Mouse (Mus musculus): ENCODE data around the gene Dao. TPM values are rescaled to one million over a fixed set of nuclear protein-coding genes. Genes with fewer than 3 reads are reported as not detected.

Gene Dao
- polyA plus RNA-seq, 1 experiment, result 0.06 TPM

DNA sequence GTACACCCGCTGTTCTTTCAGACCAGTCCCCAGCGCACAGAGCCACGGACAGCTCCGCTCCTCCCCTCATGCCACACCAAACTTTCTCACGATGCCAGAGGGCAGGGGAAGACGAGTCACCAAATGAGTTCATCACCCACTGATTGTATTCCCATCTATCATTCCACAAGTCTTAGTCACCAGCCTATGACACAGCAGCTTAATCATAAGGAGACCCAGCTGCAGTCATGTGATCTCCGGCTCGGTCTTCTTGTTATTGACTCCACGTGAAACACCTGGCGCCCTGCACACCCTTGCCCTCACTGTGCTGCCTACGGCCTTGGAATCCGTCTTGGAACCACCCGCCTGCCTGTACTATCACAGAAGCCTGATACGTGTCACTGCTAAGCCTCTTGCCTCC is 38.5 kb upstream of the Dao start:
- TF ChIP-seq CTCF (IDR thresholded peaks at IDR 0.05; ENCODE audit: control insufficient read depth, insufficient read depth, insufficient replicate concordance, low read depth, low read length) (no peak), POLR2A (IDR thresholded peaks at IDR 0.05; ENCODE audit: control insufficient read depth, low read depth, low read length) (no peak)
- Histone ChIP-seq H3K4me3 (ENCODE audit: control insufficient read depth, low read depth, low read length) (no peak overlapping the region), H3K27ac (ENCODE audit: control insufficient read depth, insufficient read depth, low read depth, low read length) (no peak overlapping the region), H3K4me1 (ENCODE audit: control insufficient read depth, insufficient read depth, low read length) (peaks cover 2% of the 10 kb centered on the region; the same call in 1 of the 2 replicates), H3K27me3 (ENCODE audit: control insufficient read depth, insufficient read depth, low read length) (no peaks in the 10 kb centered on the region), H3K36me3 (ENCODE audit: control insufficient read depth, insufficient read depth, low read length) (no peaks in the 10 kb centered on the region)

DNA sequence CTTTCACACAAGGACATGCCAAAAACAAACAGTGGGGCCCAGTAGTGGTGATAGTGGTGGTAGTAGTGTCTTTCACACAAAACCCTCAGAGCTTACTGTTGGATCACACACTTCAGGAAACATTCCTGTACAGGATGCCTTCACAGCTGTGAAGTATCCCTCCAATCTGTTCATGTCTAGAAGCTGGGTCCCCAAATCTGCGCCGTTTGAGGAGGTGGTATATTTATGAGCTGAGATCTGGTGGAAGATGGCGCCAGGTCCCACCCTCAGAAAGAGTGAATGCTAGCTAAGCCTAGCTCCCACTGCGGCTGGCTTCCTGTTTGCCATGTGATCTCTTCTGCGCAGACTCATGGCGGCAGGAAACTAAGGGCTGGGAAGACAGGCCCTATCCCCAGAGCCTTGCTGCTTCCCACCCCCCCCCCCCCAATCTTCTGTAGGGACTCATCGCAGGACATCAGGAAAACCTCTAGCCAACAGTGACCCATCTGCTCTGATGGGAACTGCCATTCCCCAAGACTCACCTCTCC is 37.8 kb upstream of the Dao start:
- H3K27ac ChIP-seq (ENCODE audit: control insufficient read depth, insufficient read depth, low read depth, low read length), result no peak overlapping the region
- no peaks in the 10 kb centered on the region for H3K36me3 ChIP-seq (ENCODE audit: control insufficient read depth, insufficient read depth, low read length)
- no peaks in the 10 kb centered on the region for H3K27me3 ChIP-seq (ENCODE audit: control insufficient read depth, insufficient read depth, low read length)
- peaks cover 2% of the 10 kb centered on the region; the same call in 1 of the 2 replicates for H3K4me1 ChIP-seq (ENCODE audit: control insufficient read depth, insufficient read depth, low read length)
- H3K4me3 ChIP-seq (ENCODE audit: control insufficient read depth, low read depth, low read length), result no peak overlapping the region
- TF ChIP-seq CTCF (IDR thresholded peaks at IDR 0.05; ENCODE audit: control insufficient read depth, insufficient read depth, insufficient replicate concordance, low read depth, low read length) (no peak), POLR2A (IDR thresholded peaks at IDR 0.05; ENCODE audit: control insufficient read depth, low read depth, low read length) (no peak)

DNA sequence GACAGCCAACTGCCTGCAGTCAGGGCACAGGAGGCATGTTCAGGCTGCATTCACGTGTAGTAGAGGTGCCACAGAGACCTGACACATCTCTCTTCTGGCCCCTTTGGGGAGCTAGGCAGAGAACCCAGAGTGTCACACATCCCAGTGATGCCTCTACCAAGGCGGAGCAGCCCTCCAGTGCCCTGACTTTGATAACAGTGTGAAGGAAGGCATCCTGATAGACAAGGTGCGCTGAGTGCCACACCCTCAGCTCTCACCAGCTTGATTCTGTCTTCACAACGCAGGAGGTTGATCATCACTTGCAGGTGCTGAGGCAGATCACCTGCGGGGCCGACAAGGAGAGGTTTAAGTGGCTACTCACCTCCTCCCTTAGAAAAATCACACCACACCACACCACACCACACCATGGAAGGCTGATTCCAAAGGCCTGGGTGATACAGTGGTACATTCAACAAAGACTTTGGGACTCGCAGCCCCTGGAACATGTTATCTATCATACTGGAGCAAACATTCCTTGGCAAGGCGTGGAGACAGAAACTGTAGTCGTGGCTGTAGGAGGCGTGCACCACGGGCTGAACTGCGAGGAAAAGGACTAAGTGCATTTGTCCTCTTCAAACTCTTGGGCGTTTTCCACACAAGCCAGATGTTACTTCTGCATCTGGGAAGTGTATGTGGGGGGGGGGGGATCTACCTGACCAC is 36.9 kb upstream of the Dao start:
- Histone ChIP-seq H3K4me3 (ENCODE audit: control insufficient read depth, low read depth, low read length) (no peak overlapping the region), H3K4me1 (ENCODE audit: control insufficient read depth, insufficient read depth, low read length) (peaks cover 2% of the 10 kb centered on the region; the same call in 1 of the 2 replicates), H3K36me3 (ENCODE audit: control insufficient read depth, insufficient read depth, low read length) (no peaks in the 10 kb centered on the region), H3K27me3 (ENCODE audit: control insufficient read depth, insufficient read depth, low read length) (no peaks in the 10 kb centered on the region), H3K27ac (ENCODE audit: control insufficient read depth, insufficient read depth, low read depth, low read length) (no peak overlapping the region)
- no peak for TF ChIP-seq CTCF (IDR thresholded peaks at IDR 0.05; ENCODE audit: control insufficient read depth, insufficient read depth, insufficient replicate concordance, low read depth, low read length)

DNA sequence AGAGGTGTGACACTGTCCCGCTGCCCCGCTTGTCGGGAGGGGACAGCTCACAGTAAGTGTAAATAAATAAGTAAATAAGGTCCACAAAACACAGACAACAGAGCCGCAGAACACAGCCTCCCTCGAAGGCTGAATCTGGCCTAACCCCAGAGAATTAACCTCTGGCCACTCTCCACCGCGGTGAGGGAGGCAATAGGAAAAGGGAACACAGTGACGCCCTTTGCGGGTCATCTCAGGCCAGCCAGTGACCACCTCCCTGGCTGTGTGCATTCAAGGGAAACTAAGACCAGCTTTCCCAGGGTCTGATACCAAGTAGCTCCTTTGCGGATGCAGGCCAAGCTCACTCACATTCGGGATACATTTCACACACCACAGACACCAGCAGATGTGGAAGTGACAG is 35.1 kb upstream of the Dao start:
- Histone ChIP-seq H3K27ac (ENCODE audit: control insufficient read depth, insufficient read depth, low read depth, low read length) (no peak overlapping the region), H3K36me3 (ENCODE audit: control insufficient read depth, insufficient read depth, low read length) (no peaks in the 10 kb centered on the region), H3K27me3 (ENCODE audit: control insufficient read depth, insufficient read depth, low read length) (no peaks in the 10 kb centered on the region), H3K4me1 (ENCODE audit: control insufficient read depth, insufficient read depth, low read length) (peaks cover 2% of the 10 kb centered on the region; the same call in 1 of the 2 replicates), H3K4me3 (ENCODE audit: control insufficient read depth, low read depth, low read length) (no peak overlapping the region)
- TF ChIP-seq POLR2A (IDR thresholded peaks at IDR 0.05; ENCODE audit: control insufficient read depth, low read depth, low read length) (no peak), CTCF (IDR thresholded peaks at IDR 0.05; ENCODE audit: control insufficient read depth, insufficient read depth, insufficient replicate concordance, low read depth, low read length) (no peak)

DNA sequence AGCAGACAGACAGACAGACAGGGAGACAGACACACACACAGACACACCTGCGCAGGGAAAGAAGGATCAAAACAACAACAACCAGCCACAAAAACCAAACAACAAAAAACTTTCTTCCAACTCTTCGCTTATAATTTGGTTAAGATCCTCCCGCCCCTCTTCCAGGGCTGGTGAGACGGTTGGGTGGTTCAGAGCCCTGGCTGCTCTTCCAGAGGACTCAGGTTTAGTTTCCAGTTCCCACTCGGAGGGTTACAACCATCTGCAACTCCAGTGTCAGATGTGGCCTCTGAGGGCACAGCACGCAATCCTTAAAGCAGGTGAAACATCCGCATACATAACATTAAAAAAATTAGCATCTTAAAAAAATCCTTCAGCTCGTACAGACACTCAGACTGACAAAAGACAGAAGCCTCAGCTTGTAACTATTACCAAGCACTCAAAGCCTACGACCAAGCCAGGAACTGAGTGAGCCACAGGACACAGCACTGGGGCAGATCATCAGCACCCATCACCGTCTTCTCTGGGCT is 32.0 kb upstream of the Dao start:
- Histone ChIP-seq H3K27me3 (ENCODE audit: control insufficient read depth, insufficient read depth, low read length) (no peaks in the 10 kb centered on the region), H3K4me3 (ENCODE audit: control insufficient read depth, low read depth, low read length) (no peak overlapping the region), H3K27ac (ENCODE audit: control insufficient read depth, insufficient read depth, low read depth, low read length) (no peak overlapping the region), H3K36me3 (ENCODE audit: control insufficient read depth, insufficient read depth, low read length) (no peaks in the 10 kb centered on the region), H3K4me1 (ENCODE audit: control insufficient read depth, insufficient read depth, low read length) (peaks cover 2% of the 10 kb centered on the region; the same call in 1 of the 2 replicates)
- TF ChIP-seq POLR2A (IDR thresholded peaks at IDR 0.05; ENCODE audit: control insufficient read depth, low read depth, low read length), result no peak
- TF ChIP-seq CTCF (IDR thresholded peaks at IDR 0.05; ENCODE audit: control insufficient read depth, insufficient read depth, insufficient replicate concordance, low read depth, low read length), result no peak

DNA sequence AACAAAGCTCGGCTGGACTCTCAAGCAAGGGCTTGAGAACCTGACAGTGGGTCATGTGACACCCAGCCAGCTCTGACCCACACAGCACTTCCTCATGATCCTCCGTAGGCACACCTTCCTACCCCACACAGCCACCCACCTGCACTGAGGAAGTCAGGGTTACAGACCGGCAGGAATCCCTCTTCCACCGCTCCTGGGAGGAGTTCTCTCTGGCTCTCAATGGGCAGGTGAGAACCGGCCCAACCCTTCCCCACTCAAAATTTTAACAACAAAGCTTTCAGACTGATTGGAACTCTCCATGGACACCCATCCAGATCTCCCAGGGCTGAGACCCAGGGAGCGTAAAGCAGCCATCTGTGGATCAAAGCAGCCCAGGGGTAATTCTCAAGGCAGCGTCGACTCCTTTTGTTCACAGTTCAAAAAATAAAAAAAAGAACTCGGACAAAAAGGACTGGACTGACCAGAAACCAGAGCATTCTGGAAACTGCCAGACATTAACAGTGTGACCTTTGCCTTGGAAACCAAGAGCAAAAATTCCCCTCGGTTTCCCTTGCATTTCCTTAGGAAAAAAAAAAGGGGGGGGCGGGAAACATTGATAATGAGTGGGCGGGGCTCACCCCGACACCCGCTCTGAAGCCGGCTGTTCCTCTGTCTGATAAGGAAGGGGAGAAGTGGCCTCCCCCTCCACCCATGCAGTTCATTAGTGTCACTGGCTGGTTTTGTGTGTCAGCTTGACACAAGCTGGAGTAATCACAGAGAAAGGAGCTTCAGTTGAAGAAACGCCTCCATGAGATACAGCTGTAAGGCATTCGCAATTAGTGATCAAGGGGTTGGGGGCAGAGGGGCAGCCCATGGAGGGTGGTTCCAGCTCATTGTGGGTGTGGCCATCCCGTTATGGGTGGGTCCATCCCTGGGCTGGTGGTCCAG is 30.7 kb upstream of the Dao start:
- H3K27ac ChIP-seq (ENCODE audit: control insufficient read depth, insufficient read depth, low read depth, low read length), result no peak overlapping the region
- no peaks in the 10 kb centered on the region; the same call in 1 of the 2 replicates for H3K4me1 ChIP-seq (ENCODE audit: control insufficient read depth, insufficient read depth, low read length)
- TF ChIP-seq CTCF (IDR thresholded peaks at IDR 0.05; ENCODE audit: control insufficient read depth, insufficient read depth, insufficient replicate concordance, low read depth, low read length) (no peak), POLR2A (IDR thresholded peaks at IDR 0.05; ENCODE audit: control insufficient read depth, low read depth, low read length) (no peak)
- no peaks in the 10 kb centered on the region for H3K27me3 ChIP-seq (ENCODE audit: control insufficient read depth, insufficient read depth, low read length)
- no peak overlapping the region for H3K4me3 ChIP-seq (ENCODE audit: control insufficient read depth, low read depth, low read length)
- no peaks in the 10 kb centered on the region for H3K36me3 ChIP-seq (ENCODE audit: control insufficient read depth, insufficient read depth, low read length)

DNA sequence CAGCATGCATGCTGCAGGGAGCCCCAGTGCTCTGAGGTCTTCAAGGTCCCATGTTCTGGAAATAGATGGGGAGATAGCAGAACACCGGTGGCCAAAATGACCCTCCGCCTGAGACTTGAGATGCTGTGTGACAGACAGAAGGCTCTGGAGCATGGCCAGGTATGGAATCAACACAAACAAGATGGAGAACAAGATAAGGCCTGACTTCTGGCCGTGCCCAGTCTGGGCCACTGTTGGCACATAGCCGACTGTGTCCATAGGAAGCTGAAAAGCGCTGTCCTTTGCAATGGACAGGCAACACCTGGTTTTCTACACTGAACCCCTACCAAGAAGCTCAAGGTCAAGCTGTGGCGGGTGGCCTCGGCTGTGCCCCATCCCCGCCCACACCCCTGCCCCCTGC is 29.7 kb upstream of the Dao start:
- no peaks in the 10 kb centered on the region for H3K36me3 ChIP-seq (ENCODE audit: control insufficient read depth, insufficient read depth, low read length)
- H3K27me3 ChIP-seq (ENCODE audit: control insufficient read depth, insufficient read depth, low read length), result no peaks in the 10 kb centered on the region
- H3K27ac ChIP-seq (ENCODE audit: control insufficient read depth, insufficient read depth, low read depth, low read length), result no peak overlapping the region
- H3K4me3 ChIP-seq (ENCODE audit: control insufficient read depth, low read depth, low read length), result no peak overlapping the region
- no peaks in the 10 kb centered on the region; the same call in none of the 2 replicates for H3K4me1 ChIP-seq (ENCODE audit: control insufficient read depth, insufficient read depth, low read length)
- no peak for TF ChIP-seq CTCF (IDR thresholded peaks at IDR 0.05; ENCODE audit: control insufficient read depth, insufficient read depth, insufficient replicate concordance, low read depth, low read length)
- TF ChIP-seq POLR2A (IDR thresholded peaks at IDR 0.05; ENCODE audit: control insufficient read depth, low read depth, low read length), result no peak

Data from testis, adult 2 months (tissue).